Mouse (Mus musculus): ENCODE measurements around the gene Opn4.

Gene Opn4

GRCm38 (mm10) chr14:34562393-34562792, 37.5 kb downstream of the Opn4 start:
- DNase-seq (ENCODE audit: low read depth), result no peak

- DNase-seq (ENCODE audit: low read depth), result no peak
Observed at GRCm38 (mm10) chr14:34561647-34562046, 38.3 kb downstream of the Opn4 start.

- DNase-seq (ENCODE audit: low read depth), result no peak
Observed at GRCm38 (mm10) chr14:34558947-34559346, 41.0 kb downstream of the Opn4 start.

GRCm38 (mm10) chr14:34555211-34555610, 44.7 kb downstream of the Opn4 start:
- no peak for DNase-seq (ENCODE audit: low read depth)

GRCm38 (mm10) chr14:34554047-34554446, 45.9 kb downstream of the Opn4 start:
- no peak for DNase-seq (ENCODE audit: low read depth)

GRCm38 (mm10) chr14:34553470-34553869, 46.5 kb downstream of the Opn4 start:
- DNase-seq (ENCODE audit: low read depth), result no peak

GRCm38 (mm10) chr14:34552226-34552625, 47.7 kb downstream of the Opn4 start:
- DNase-seq (ENCODE audit: low read depth), result no peak

GRCm38 (mm10) chr14:34549004-34549671, 50.8 kb downstream of the Opn4 start:
- DNase-seq (ENCODE audit: low read depth), result peak; percentile 46

GRCm38 (mm10) chr14:34548391-34549001, 51.4 kb downstream of the Opn4 start:
- DNase-seq (ENCODE audit: low read depth), result no peak

GRCm38 (mm10) chr14:34544545-34544944, 55.4 kb downstream of the Opn4 start:
- DNase-seq (ENCODE audit: low read depth), result no peak

GRCm38 (mm10) chr14:34544001-34544400, 55.9 kb downstream of the Opn4 start:
- DNase-seq (ENCODE audit: low read depth), result no peak

- no peak for DNase-seq (ENCODE audit: low read depth)
Observed at GRCm38 (mm10) chr14:34543596-34543995, 56.3 kb downstream of the Opn4 start.

- DNase-seq (ENCODE audit: low read depth), result no peak
Observed at GRCm38 (mm10) chr14:34541896-34542295, 58.0 kb downstream of the Opn4 start.

- DNase-seq (ENCODE audit: low read depth), result no peak
Observed at GRCm38 (mm10) chr14:34540685-34541162, 59.2 kb downstream of the Opn4 start.
